Mouse (Mus musculus) cerebellum, postnatal 4 days (tissue): Measurements from ENCODE around the gene 1700017N19Rik.
"Not testable (repeated sequence)": the region's sequence is repeated elsewhere in the genome, so short reads cannot be mapped to it uniquely, and the experiment has no call there.

Source experiments
- DNase-seq, 2 experiments: peaks; one replicate each; pipeline ENCODE4 v3.0.0; 2022; ENCODE audit warnings: low spot score in 2 of 2, mixed read lengths in 1 of 2

The 1700017N19Rik gene

GRCm38 (mm10) chr10:100590323-100590722 is at the start of gene 1700017N19Rik, which contains the start of gene 4930430F08Rik:
1700017N19Rik (plus strand) TSS chr10:100590484.
4930430F08Rik (minus strand) TSS chr10:100590423.
- no peak for DNase-seq

GRCm38 (mm10) chr10:100556566-100557175 is 33.6 kb upstream of the 1700017N19Rik start:
- DNase-seq: no peak

DNA sequence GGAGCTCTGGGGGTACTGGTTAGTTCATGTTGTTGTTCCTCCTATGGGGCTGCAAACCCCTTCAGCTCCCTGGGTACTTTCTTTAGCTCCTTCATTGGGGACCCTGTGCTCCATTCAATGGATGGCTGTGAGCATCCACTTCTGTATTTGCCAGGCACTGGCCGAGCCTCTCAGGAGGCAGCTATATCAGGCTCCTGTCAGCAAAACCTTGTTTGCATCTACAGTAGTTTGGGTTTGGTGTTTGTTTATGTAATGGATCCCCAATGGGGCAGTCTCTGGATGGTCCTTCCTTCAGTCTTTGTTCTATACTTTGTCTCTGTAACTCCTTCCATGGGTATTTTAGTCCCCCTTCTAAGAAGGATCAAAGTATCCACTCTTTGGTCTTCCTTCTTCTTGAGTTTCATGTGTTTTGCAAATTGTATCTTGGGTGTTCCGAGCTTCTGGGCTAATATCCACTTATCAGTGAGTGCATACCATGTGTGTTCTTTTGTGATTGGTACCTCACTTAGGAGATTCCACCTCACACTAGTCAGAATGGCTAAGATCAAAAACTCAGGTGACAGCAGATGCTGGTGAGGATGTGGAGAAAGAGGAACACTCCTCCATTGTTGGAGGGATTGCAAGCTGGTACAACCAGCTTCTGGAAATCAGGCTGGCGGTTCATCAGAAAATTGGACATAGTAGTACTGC is 29.9 kb upstream of the 1700017N19Rik start:
- DNase-seq: not testable (repeated sequence)

DNA sequence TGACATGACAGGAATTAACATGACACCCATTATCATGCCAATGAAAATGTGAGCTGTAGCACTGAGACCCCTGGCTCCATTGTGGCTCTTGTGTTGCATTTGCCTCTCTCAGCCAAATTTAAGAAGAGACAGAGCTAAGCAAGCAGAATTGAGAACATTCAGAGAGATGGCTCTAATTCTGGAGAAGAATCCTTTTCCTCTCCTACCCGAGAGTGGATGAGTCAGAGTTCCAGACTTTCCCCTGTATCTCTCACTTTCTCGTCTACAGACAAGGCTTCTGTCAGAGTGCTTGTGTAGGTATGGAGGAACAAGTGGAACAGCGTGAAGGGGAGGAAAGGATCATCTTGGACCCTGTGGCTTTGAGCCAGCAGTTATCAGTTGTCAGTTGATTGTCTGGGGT is 26.2 kb upstream of the 1700017N19Rik start:
- no peak for DNase-seq

GRCm38 (mm10) chr10:100571707-100572106 is 18.6 kb upstream of the 1700017N19Rik start:
- no peak for DNase-seq

GRCm38 (mm10) chr10:100574505-100575149 is 15.7 kb upstream of the 1700017N19Rik start:
- no peak for DNase-seq

GRCm38 (mm10) chr10:100575294-100575693 is 15.0 kb upstream of the 1700017N19Rik start:
- no peak for DNase-seq

DNA sequence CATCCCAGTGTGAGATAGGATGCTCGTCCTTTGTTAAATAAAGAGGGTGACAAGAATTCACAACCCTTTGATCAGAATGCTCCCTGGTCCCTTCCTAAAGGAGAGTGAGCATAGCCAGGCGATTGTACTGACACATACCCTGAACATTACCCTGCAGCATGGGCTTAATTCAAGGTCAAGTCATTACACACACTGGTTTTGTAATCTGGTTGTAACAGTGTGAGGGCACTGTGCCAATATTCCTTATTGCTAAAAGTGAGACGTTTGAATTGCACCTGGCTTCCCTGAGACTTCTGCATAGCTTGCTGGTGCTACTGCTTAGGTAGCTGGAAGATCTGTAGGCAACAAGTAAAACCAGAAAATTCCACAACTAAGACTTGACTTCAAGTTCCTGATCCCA is 6.1 kb upstream of the 1700017N19Rik start:
- no peak for DNase-seq

DNA sequence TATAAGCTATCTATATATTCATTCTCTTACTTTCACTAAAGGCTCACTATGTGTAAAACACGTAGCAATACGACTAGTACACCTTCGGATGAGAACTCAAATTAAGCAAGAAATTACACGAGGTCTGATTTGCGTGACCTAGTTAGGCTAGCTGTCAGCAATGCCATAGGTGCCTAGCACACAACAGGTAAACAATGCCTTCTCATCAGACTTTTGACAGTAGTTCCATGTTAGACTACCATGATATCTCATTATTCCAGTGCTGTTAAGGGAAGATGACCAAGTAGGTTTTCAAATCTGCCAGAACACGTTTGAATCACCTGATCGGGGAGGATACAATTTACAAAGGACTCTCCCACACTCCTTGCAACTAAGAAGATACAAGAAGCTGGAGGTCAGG is 1.8 kb upstream of the 1700017N19Rik start:
- DNase-seq: no peak

DNA sequence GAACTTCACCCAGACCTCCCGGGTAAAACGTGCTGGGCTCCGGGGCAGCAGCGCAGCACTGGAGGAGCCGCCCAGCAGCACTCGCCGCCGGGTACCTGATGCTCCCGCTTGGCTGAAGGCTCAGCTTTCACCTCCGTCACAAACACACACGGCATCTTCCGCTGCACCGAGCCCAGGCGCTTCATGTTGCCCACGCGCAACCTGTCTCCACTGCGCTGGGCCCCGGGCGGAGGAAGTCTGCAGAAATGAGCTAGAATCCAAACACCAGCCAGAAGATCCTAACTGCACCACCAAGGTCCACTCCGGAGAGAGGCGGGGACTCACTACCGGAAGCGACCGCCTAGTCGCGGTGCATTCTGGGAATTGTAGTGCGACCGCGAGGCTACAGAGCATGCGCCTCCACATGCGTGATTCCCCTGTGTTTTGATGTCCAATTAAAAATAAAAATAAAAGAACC is 1.3 kb upstream of the 1700017N19Rik start:
- DNase-seq: peak; percentile 76 to 91

DNA sequence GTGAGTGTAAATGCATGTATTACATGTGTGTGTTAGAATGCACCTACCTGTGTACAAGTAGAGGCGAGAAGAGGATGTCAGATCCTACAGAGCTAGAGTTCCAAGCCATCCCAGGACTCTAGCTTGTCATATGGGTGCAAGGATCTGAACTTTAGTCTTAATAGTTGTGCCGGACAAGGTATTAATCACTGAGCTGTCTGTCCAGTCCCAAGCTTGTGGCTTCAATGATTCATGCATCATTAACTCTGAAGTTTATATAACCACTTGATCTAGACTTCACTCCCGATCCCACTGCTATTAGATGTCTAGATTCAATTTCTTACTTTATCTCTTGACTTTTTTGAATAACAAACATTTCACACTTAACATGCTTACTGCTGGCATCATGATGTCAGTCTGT is 8.1 kb downstream of the 1700017N19Rik start:
- DNase-seq: no peak

- no peak for DNase-seq
These were observed 13.2 kb downstream of the 1700017N19Rik start for GRCm38 (mm10) chr10:100603511-100603910.

- DNase-seq: no peak
These were observed 14.0 kb downstream of the 1700017N19Rik start for GRCm38 (mm10) chr10:100604254-100604653.

DNA sequence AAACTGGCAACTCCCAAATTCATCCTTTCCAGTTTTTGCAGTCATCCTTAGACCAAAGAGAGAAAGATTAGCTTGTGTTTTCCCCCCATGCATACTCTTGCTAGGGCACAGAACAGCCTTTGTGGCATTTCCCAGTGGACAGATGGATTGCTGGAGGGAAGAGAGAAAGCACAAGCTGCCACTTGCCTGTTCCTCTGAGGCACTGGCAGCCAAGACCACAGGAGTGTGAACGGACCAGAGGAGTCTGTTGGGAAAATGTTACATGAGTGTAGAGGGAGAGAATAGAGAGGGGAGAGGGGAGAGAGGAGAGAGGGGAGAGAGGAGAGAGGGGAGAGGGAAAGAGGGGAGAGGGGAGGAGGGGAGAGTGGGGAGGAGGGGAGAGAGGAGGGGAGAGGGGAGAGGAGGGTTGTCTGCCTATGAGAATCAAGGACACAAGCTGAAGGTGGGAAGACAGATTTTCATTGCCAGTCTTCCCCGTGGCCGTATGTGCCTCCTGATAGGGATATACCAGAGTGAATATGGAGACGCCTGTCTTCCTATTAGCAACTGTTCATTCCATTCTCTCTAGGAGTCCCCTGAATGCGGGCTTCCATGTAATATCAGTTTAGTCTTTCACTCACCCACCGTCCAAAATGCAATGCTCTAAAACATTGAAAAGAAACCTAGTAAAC is 27.1 kb downstream of the 1700017N19Rik start:
- DNase-seq: peak in 1 of 2 experiments; percentile 28

- DNase-seq: no peak
These were observed 29.2 kb downstream of the 1700017N19Rik start for GRCm38 (mm10) chr10:100619474-100619873.

- DNase-seq: no peak
These were observed 29.8 kb downstream of the 1700017N19Rik start for GRCm38 (mm10) chr10:100620040-100620439.

GRCm38 (mm10) chr10:100622494-100622893 is 32.2 kb downstream of the 1700017N19Rik start:
- DNase-seq: no peak

- DNase-seq: peak; percentile 51 to 71
These were observed 39.6 kb downstream of the 1700017N19Rik start for GRCm38 (mm10) chr10:100629762-100630438.

- no peak for DNase-seq
These were observed 52.6 kb downstream of the 1700017N19Rik start for GRCm38 (mm10) chr10:100642887-100643286.

DNA sequence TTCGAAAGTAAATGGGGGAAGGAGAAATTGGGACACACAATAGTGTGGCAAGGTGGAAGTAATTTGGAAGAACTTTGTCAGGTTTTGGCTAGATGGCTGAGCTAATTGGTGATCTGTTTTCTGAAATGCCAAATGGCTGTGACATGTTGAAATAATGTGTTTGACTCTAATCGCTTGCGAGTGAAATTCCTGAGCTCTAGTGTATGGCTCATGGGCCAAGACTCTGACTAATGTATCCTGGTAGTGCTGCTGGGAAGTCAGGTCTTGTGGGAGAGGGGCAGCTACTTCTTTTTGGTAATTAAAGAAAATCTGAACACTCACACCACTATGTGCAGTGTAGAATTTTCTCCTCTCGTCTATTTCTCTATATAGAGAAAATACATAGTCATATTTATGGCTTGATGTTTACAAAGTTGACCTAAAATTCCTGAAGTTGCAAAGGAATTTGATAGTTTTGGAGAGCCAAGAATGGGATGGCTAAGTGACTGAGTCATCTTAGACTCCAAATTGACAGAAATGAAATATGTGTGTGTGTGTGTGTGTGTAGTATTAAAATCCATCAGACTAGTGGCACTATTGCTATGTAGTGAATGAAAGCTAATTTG is 55.1 kb downstream of the 1700017N19Rik start:
- DNase-seq: no peak

- no peak for DNase-seq
These were observed 63.9 kb downstream of the 1700017N19Rik start for GRCm38 (mm10) chr10:100654183-100654582.
